Mouse (Mus musculus) midbrain, embryonic 12.5 days (tissue): Measurements from ENCODE around the gene Drg1. TPM values are rescaled to one million over a fixed set of nuclear protein-coding genes. Genes with fewer than 3 reads are reported as not detected.

Source experiments
- ATAC-seq: fragments of 200-750 bp; cut with Nextera tagmentation; 2 replicates; pipeline ENCODE4 v1.8.0; 2017; ENCODE audit warnings: low read depth, moderate TSS enrichment, moderate library complexity; ENCODE audit not compliant: low FRiP score
- H3K27ac ChIP-seq: fragments of 300-500 bp; sonication (generic); replicated peaks from 2 replicates; pipeline ENCODE4 v1.5.1; 2016; ENCODE audit warnings: mild to moderate bottlenecking
- H3K27me3 ChIP-seq: fragments of 300-500 bp; sonication (generic); 2 replicates; pipeline ENCODE4 v1.6.1; 2016; ENCODE audit warnings: mild to moderate bottlenecking
- H3K36me3 ChIP-seq: fragments of 300-500 bp; sonication (generic); 2 replicates; pipeline ENCODE4 v1.6.1; 2016
- H3K4me1 ChIP-seq: fragments of 300-500 bp; sonication (generic); 2 replicates; pipeline ENCODE4 v1.6.1; 2016
- H3K4me2 ChIP-seq: fragments of 300-500 bp; sonication (generic); replicated peaks from 2 replicates; pipeline ENCODE4 v1.6.1; 2016; ENCODE audit warnings: mild to moderate bottlenecking, moderate library complexity
- H3K4me3 ChIP-seq: fragments of 300-500 bp; sonication (generic); 2 replicates; pipeline ENCODE4 v1.5.1; 2016; ENCODE audit warnings: mild to moderate bottlenecking
- H3K9ac ChIP-seq: fragments of 300-500 bp; sonication (generic); replicated peaks from 2 replicates; pipeline ENCODE4 v1.6.1; 2016; ENCODE audit warnings: mild to moderate bottlenecking, moderate library complexity
- H3K9me3 ChIP-seq: fragments of 300-500 bp; sonication (generic); 2 replicates; pipeline ENCODE4 v1.6.1; 2016; ENCODE audit warnings: mild to moderate bottlenecking
- WGBS: fragments of 180-500 bp; shearing (Covaris S2); methylation state at CpG from one replicate; pipeline ENCODE4 v1.1.7; 2016; 5-methylcytosine and 5-hydroxymethylcytosine counted together
- polyA plus RNA-seq: library from polyadenylated mRNA; unstranded; fragments of >200 nt; fragmentation: Nextera tagmentation; extraction: Ambion mirVana; gene quantifications from 2 replicates; pipeline ENCODE4 v1.2.1, GENCODE M21; 2016

Gene Drg1
- polyA plus RNA-seq, 1 experiment from 2014 or later, result 285 TPM

DNA sequence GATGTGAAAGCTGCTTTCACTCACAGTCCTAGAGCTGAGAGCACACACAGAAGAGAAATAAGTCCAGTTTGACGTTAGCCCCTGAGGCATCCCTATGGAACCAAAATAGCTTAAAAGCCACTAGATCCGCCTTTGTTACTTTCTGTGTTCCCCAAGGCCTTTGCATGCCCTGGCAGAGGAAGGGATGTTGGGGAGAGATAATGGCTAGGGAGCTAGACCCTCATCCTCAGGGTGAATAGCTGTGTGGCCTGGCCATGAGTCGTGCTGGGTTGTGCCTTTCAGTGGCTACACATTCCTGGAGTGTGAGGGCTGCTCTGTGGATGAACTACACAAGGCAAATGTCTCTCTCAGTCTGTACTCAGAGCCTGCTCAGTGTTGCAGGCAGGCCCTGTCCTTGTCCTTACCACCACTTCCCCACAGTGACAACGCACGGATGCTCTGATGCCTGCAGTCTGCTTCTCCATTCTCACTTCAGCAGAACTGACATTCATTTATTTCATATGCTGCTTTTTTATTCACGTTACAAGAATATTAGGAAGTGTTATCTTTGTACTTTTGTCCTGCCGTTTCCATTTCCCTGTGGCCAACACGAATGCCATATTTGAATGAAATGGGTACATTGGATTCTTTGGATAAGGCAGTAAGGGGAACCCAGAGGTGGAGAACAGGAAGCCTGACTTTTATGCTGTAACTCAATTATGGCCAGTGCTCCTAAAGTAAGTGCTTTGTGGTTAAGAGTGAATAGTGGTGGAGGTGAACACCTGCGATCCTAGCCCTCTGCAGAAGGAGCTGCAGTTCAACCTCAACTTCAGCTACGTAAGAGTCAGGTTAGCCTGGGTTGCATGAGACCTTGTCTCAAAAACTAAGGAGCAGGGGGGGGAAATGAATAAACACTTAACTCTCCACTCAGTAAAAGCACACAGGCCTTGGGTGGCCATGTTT, 31.9 kb upstream of the Drg1 start:
- ATAC-seq, result no peak
- Histone ChIP-seq H3K36me3 (peaks cover 100% of the 10 kb centered on the region), H3K4me3 (no peak overlapping the region), H3K9me3 (no peaks in the 10 kb centered on the region), H3K9ac (no peak overlapping the region), H3K4me1 (peaks cover 47% of the 10 kb centered on the region), H3K27me3 (no peaks in the 10 kb centered on the region), H3K4me2 (no peak overlapping the region), H3K27ac (no peak overlapping the region)
- 92% methylated on average over 10 of the region's 10 CpGs for WGBS

GRCm38 (mm10) chr11:3296056-3296455, 29.8 kb upstream of the Drg1 start:
- Histone ChIP-seq H3K27ac (no peak overlapping the region), H3K4me1 (peaks cover 49% of the 10 kb centered on the region)

DNA sequence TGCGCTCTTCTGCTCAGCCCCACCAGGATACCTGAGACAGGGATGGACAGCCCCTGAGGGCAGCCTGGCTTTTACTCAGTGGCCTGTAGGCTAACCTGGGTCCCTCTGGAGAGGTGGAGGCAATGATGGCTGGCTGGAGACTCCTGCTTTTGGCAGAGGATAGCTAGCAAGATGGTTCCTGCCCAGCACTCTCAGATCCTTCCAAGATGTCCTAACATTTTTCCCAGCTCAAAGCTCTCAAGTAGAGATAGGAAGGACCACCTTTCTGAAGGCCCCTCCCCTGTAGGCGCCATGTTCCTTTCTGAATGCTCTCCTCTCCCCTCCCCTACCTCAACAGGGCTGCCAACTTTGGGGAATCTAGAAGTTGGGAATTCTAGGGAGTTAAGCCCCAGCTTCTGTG, 28.4 kb upstream of the Drg1 start:
- peak overlapping the region; percentile 74 for H3K4me3 ChIP-seq
- peak overlapping the region; percentile 100; the same call in 1 of the 2 replicates for H3K27ac ChIP-seq
- H3K9ac ChIP-seq, result peak overlapping the region; percentile 97
- no peaks in the 10 kb centered on the region for H3K27me3 ChIP-seq
- peaks cover 49% of the 10 kb centered on the region for H3K4me1 ChIP-seq
- 93% methylated on average over 2 of the region's 2 CpGs for WGBS
- peaks cover 65% of the 10 kb centered on the region for H3K36me3 ChIP-seq
- ATAC-seq, result no peak
- peak overlapping the region; percentile 99 for H3K4me2 ChIP-seq
- H3K9me3 ChIP-seq, result no peaks in the 10 kb centered on the region

More at GRCm38 (mm10) chr11:3296056-3296455, 29.8 kb upstream of the Drg1 start:
- Histone ChIP-seq H3K9ac (peak overlapping the region; percentile 39; the same call in 1 of the 2 replicates), H3K4me3 (peak overlapping the region; percentile 18), H3K27me3 (no peaks in the 10 kb centered on the region), H3K4me2 (peak overlapping the region; percentile 99), H3K9me3 (no peaks in the 10 kb centered on the region), H3K36me3 (peaks cover 79% of the 10 kb centered on the region)
- no peak for ATAC-seq
- WGBS, result 72% methylated on average over 5 of the region's 5 CpGs

DNA sequence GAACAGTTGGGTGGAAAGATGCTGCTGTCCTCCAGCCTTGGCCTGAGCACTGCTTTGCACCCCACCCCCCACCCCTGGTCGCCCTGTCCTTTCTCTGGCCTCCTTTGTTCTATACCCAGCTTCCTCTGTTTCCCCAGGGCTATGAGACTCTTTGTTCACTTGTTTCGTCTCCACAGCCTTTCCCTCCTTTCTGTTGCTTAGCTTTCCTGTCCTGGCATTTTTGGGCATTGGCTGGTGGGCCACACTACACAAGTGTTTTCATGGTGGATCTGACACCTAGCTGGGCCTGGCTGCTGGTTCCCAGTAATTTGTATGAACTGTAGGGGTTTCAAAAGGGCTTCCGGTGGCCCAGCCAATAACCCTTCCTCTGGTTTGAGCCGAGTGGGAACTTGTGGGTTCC, 27.1 kb upstream of the Drg1 start:
- Histone ChIP-seq H3K4me3 (peak overlapping the region; percentile 74), H3K4me1 (peaks cover 44% of the 10 kb centered on the region), H3K9me3 (no peaks in the 10 kb centered on the region), H3K27me3 (no peaks in the 10 kb centered on the region), H3K36me3 (peaks cover 53% of the 10 kb centered on the region), H3K27ac (peak overlapping the region; percentile 100), H3K9ac (peak overlapping the region; percentile 97), H3K4me2 (peak overlapping the region; percentile 99)
- no peak for ATAC-seq
- WGBS, result 14% methylated on average over 4 of the region's 4 CpGs

DNA sequence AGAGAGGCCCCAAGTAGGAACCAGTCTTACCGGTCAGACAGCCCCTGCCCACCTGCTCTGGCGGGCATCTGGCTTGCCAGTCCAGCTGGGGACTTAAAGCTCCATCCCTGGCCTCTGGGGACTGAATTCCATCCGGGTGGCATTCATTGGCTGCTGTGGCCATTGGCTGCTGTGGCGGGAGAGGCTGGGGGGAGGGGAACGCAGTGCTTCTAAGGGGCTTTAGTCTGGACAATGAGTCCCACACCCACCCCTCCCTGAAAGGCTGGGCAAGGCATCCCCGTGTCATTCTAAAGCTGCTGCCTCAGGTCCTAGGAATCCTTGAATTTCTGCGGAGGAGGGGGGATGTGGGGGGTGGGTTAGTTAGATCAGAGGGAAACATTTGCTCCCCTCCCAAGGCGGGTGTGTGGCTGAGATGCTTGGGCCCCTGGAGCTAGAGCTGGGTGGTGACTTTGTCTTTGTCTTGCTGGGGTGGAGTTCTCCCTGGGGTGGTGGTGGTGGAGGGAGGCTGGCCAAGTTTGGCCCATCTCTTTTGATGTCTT, 26.6 kb upstream of the Drg1 start:
- Histone ChIP-seq H3K4me1 (peaks cover 49% of the 10 kb centered on the region), H3K9me3 (no peaks in the 10 kb centered on the region), H3K36me3 (peaks cover 47% of the 10 kb centered on the region), H3K4me3 (peak overlapping the region; percentile 74), H3K9ac (peak overlapping the region; percentile 97), H3K27me3 (no peaks in the 10 kb centered on the region), H3K27ac (peak overlapping the region; percentile 100), H3K4me2 (peak overlapping the region; percentile 99)
- under 1% methylated on average over 8 of the region's 8 CpGs for WGBS
- ATAC-seq, result peak; percentile 67

DNA sequence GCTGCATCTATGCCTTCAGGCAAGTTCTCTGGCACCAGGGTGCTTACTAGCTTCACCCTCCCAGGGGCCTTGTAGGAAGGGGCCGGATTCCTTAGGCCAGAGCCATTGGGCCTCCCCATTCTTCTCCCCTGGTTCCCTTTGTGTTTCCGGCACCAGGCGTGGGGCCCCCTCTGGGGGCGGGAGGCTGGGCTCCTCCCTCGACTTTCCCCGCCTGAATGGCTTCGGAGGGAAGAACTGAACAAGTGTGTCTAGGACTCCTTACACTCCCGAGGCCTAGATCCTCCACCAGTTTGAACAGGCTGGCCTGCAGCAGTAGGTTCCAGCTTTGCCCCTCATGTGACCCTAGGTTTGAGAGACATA, 25.8 kb upstream of the Drg1 start:
- peak overlapping the region; percentile 99 for H3K4me2 ChIP-seq
- H3K4me1 ChIP-seq, result peaks cover 53% of the 10 kb centered on the region
- no peaks in the 10 kb centered on the region for H3K9me3 ChIP-seq
- peak overlapping the region; percentile 97 for H3K9ac ChIP-seq
- peak; percentile 5 for ATAC-seq
- peak overlapping the region; percentile 74 for H3K4me3 ChIP-seq
- H3K36me3 ChIP-seq, result peaks cover 39% of the 10 kb centered on the region
- WGBS, result 2% methylated on average over 8 of the region's 8 CpGs
- peaks cover 5% of the 10 kb centered on the region; the same call in 1 of the 2 replicates for H3K27me3 ChIP-seq
- H3K27ac ChIP-seq, result peak overlapping the region; percentile 100

GRCm38 (mm10) chr11:3291311-3292061, 25.3 kb upstream of the Drg1 start:
- H3K36me3 ChIP-seq, result peaks cover 34% of the 10 kb centered on the region
- peak overlapping the region; percentile 74 for H3K4me3 ChIP-seq
- no peaks in the 10 kb centered on the region for H3K9me3 ChIP-seq
- H3K4me2 ChIP-seq, result peak overlapping the region; percentile 99
- H3K4me1 ChIP-seq, result peaks cover 49% of the 10 kb centered on the region
- WGBS, result under 1% methylated on average over 26 of the region's 26 CpGs
- ATAC-seq, result no peak
- H3K27ac ChIP-seq, result peak overlapping the region; percentile 100
- peak overlapping the region; percentile 97 for H3K9ac ChIP-seq
- H3K27me3 ChIP-seq, result peaks cover 5% of the 10 kb centered on the region; the same call in 1 of the 2 replicates

DNA sequence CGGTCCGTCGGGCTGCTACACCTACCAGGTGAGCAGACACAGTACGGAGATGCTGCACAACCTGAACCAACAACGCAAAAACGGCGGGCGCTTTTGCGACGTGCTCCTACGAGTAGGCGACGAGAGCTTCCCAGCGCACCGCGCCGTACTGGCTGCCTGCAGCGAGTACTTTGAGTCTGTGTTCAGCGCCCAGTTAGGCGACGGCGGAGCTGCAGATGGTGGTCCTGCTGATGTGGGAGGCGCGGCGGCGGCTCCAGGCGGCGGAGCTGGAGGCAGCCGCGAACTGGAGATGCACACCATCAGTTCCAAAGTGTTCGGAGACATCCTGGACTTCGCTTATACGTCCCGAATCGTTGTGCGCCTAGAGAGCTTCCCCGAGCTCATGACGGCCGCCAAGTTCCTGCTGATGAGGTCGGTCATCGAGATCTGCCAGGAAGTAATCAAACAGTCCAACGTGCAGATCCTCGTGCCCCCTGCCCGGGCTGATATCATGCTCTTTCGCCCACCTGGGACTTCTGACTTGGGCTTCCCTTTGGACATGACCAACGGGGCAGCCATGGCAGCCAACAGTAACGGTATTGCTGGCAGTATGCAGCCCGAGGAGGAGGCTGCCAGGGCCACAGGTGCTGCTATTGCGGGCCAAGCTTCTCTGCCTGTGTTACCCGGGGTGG, 24.6 kb upstream of the Drg1 start:
- ATAC-seq, result no peak
- H3K4me3 ChIP-seq, result peak overlapping the region; percentile 74
- no peaks in the 10 kb centered on the region for H3K9me3 ChIP-seq
- H3K4me2 ChIP-seq, result peak overlapping the region; percentile 99
- H3K4me1 ChIP-seq, result peaks cover 41% of the 10 kb centered on the region
- peak overlapping the region; percentile 100 for H3K27ac ChIP-seq
- WGBS, result under 1% methylated on average over 50 of the region's 50 CpGs
- H3K36me3 ChIP-seq, result peaks cover 27% of the 10 kb centered on the region
- H3K9ac ChIP-seq, result peak overlapping the region; percentile 97
- H3K27me3 ChIP-seq, result peaks cover 5% of the 10 kb centered on the region; the same call in 1 of the 2 replicates

- H3K27ac ChIP-seq, result peak overlapping the region; percentile 100
- peak overlapping the region; percentile 99 for H3K4me2 ChIP-seq
- peaks cover 5% of the 10 kb centered on the region; the same call in 1 of the 2 replicates for H3K27me3 ChIP-seq
- peaks cover 19% of the 10 kb centered on the region for H3K36me3 ChIP-seq
- H3K9ac ChIP-seq, result peak overlapping the region; percentile 97
- ATAC-seq, result peak; percentile 32
- peaks cover 34% of the 10 kb centered on the region for H3K4me1 ChIP-seq
- H3K9me3 ChIP-seq, result no peaks in the 10 kb centered on the region
- WGBS, result under 1% methylated on average over 82 of the region's 92 CpGs
- peak overlapping the region; percentile 74 for H3K4me3 ChIP-seq
These were observed 23.8 kb upstream of the Drg1 start for GRCm38 (mm10) chr11:3289803-3290639.

- under 1% methylated on average over 31 of the region's 40 CpGs for WGBS
- peaks cover 5% of the 10 kb centered on the region; the same call in 1 of the 2 replicates for H3K27me3 ChIP-seq
- H3K4me3 ChIP-seq, result peak overlapping the region; percentile 74
- peaks cover 12% of the 10 kb centered on the region for H3K36me3 ChIP-seq
- peak; percentile 77 for ATAC-seq
- H3K4me2 ChIP-seq, result peak overlapping the region; percentile 99
- H3K9me3 ChIP-seq, result no peaks in the 10 kb centered on the region
- H3K27ac ChIP-seq, result peak overlapping the region; percentile 100
- peak overlapping the region; percentile 97 for H3K9ac ChIP-seq
- H3K4me1 ChIP-seq, result peaks cover 27% of the 10 kb centered on the region
These were observed 23.1 kb upstream of the Drg1 start for GRCm38 (mm10) chr11:3289302-3289802.
